Mouse (Mus musculus): ENCODE data around the gene Zbtb7a. TPM values are rescaled to one million over a fixed set of nuclear protein-coding genes. Genes with fewer than 3 reads are reported as not detected.
"Not testable (repeated sequence)": the region's sequence is repeated elsewhere in the genome, so short reads cannot be mapped to it uniquely, and the experiment has no call there.

Gene Zbtb7a
- total RNA-seq, 2 experiments from 2014 or later: 109 to 116 TPM

- not testable (repeated sequence) for DNase-seq
Observed at GRCm38 (mm10) chr10:81169411-81169900, 34.4 kb downstream of the Zbtb7a start.

GRCm38 (mm10) chr10:81173132-81173531, 38.1 kb downstream of the Zbtb7a start:
- DNase-seq: peak; percentile 79 to 82

- peak; percentile 86 for DNase-seq
Observed at GRCm38 (mm10) chr10:81174617-81175344, 39.8 kb downstream of the Zbtb7a start.

- DNase-seq: not testable (repeated sequence)
Observed at GRCm38 (mm10) chr10:81175345-81175701, 40.3 kb downstream of the Zbtb7a start.

- DNase-seq: no peak
Observed at GRCm38 (mm10) chr10:81175936-81176465, 41.0 kb downstream of the Zbtb7a start.

- peak; percentile 96 to 97 for DNase-seq
Observed at GRCm38 (mm10) chr10:81176466-81177271, 41.6 kb downstream of the Zbtb7a start, which contains the start of gene Eef2. Gene Eef2, plus strand, starts transcription at chr10:81176631.

GRCm38 (mm10) chr10:81177491-81177925, 42.5 kb downstream of the Zbtb7a start:
- no peak for DNase-seq

- DNase-seq: no peak
Observed at GRCm38 (mm10) chr10:81177958-81178712, 43.1 kb downstream of the Zbtb7a start.

- no peak for DNase-seq
Observed at GRCm38 (mm10) chr10:81178927-81179326, 43.9 kb downstream of the Zbtb7a start.

- no peak for DNase-seq
Observed at GRCm38 (mm10) chr10:81179451-81180342, 44.7 kb downstream of the Zbtb7a start.

GRCm38 (mm10) chr10:81180946-81181345, 45.9 kb downstream of the Zbtb7a start:
- no peak for DNase-seq

- not testable (repeated sequence) for DNase-seq
Observed at GRCm38 (mm10) chr10:81181860-81182259, 46.8 kb downstream of the Zbtb7a start.

GRCm38 (mm10) chr10:81182336-81183333, 47.6 kb downstream of the Zbtb7a start, which contains the start of gene Dapk3:
Gene Dapk3, plus strand, starts transcription at chr10:81183005.
- DNase-seq: peak; percentile 97 to 98

GRCm38 (mm10) chr10:81183805-81184204, 48.8 kb downstream of the Zbtb7a start, which contains the start of gene 4930442H23Rik:
Gene 4930442H23Rik, minus strand, starts transcription at chr10:81183849.
- no peak for DNase-seq

- DNase-seq: no peak
Observed at GRCm38 (mm10) chr10:81184765-81185164, 49.7 kb downstream of the Zbtb7a start.

- no peak for DNase-seq
Observed at GRCm38 (mm10) chr10:81187161-81187560, 52.1 kb downstream of the Zbtb7a start.

GRCm38 (mm10) chr10:81189821-81190220, 54.8 kb downstream of the Zbtb7a start:
- DNase-seq: no peak

GRCm38 (mm10) chr10:81190236-81190911, 55.4 kb downstream of the Zbtb7a start:
- no peak for DNase-seq

GRCm38 (mm10) chr10:81190912-81191321, 55.9 kb downstream of the Zbtb7a start:
- no peak for DNase-seq

Measured in layer of hippocampus, postnatal 36 days (tissue).